Mouse (Mus musculus): ENCODE results near the gene Bag3. TPM values are rescaled to one million over a fixed set of nuclear protein-coding genes. Genes with fewer than 3 reads are reported as not detected.

Bag3 gene
- polyA plus RNA-seq, 1 experiment from 2014 or later: 26.3 TPM

DNA sequence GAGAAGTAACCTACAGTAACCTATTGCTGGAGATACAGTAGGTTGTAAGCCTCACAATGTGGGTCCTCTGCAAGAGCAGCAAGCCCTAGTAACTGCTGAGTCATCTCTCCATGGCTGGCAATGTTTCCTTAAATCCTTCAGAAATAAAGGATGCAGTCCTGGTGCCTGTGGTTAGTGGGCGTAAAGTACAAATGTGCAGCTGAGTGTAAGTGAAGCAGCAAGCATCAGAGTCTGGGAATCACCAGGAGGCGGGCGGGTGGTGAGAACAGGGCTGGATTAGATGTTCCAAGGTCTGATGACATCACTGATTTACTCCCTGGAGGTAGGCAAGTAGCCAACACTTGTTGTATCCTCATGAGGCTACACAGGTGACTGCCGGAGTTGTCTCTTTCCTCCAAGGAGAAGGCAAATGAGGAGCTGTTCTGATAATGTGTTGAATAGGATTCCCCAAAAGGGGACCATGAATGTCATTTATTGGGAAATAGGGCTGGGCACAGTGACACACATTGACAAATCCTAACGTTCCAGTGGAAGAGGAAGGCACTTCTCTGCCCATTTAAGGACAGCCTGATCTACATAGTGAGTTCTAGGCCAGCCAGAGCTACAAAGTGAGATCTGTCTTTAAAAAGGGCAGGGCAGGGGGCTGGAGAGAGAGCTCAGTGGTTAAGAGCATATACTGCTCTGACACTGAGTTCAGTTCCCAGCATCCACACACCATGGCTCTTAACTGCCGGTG lies 60.0 kb downstream of the Bag3 start:
- Histone ChIP-seq H3K4me3 (ENCODE audit: low read length) (no peak overlapping the region), H3K4me2 (ENCODE audit: low read depth, low read length) (no peak overlapping the region), H3K9ac (ENCODE audit: low read length) (no peak overlapping the region), H3K36me3 (ENCODE audit: control insufficient read depth, insufficient read depth, low read length) (no peaks in the 10 kb centered on the region), H3K27me3 (ENCODE audit: control insufficient read depth, insufficient read depth, low read depth, low read length) (no peaks in the 10 kb centered on the region), H3K9me3 (ENCODE audit: control insufficient read depth, low read length) (no peaks in the 10 kb centered on the region), H3K27ac (ENCODE audit: low read length) (no peak overlapping the region), H3K4me1 (replicated peaks; ENCODE audit: control insufficient read depth, insufficient read depth, low read length) (peaks cover 6% of the 10 kb centered on the region; the same call in 1 of the 2 replicates)
- no peak for ATAC-seq (ENCODE audit: low read depth)
- 73% methylated on average over 6 of the region's 6 CpGs for WGBS

DNA sequence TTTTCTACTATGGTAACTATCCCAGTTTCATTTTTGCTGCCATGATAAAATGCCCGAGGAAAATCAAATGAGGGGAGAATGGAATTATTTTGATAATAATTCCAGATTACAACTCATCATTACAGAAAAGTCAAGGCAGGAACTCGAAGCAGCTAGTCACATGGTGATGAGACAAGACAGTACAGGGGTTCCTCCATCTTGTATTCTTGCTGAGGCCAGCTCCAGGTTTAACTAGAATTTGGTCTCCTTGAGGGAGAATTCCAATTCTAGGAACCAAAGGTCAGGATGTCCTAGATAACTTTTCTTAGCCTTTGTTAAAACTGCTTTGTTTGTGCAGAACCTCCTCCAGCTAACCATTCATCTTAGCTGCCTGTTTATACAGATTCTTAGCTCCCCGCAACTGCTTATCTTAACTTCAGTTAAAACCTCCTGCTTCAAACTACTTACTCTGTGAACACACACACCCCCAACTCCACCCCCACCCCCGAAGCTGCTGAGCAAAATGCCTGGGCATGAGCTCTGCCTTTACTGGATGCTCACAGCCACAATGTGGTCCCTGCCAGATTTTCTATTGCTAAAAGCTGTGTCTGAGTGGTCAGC lies 64.0 kb downstream of the Bag3 start:
- no peak overlapping the region for H3K9ac ChIP-seq (ENCODE audit: low read length)
- ATAC-seq (ENCODE audit: low read depth): no peak
- no peak overlapping the region for H3K4me3 ChIP-seq (ENCODE audit: low read length)
- 36% methylated on average over 4 of the region's 4 CpGs for WGBS
- H3K27me3 ChIP-seq (ENCODE audit: control insufficient read depth, insufficient read depth, low read depth, low read length): no peaks in the 10 kb centered on the region
- H3K27ac ChIP-seq (ENCODE audit: low read length): no peak overlapping the region
- H3K9me3 ChIP-seq (ENCODE audit: control insufficient read depth, low read length): no peaks in the 10 kb centered on the region
- H3K4me1 ChIP-seq (replicated peaks; ENCODE audit: control insufficient read depth, insufficient read depth, low read length): peaks cover 12% of the 10 kb centered on the region
- no peaks in the 10 kb centered on the region for H3K36me3 ChIP-seq (ENCODE audit: control insufficient read depth, insufficient read depth, low read length)
- no peak overlapping the region for H3K4me2 ChIP-seq (ENCODE audit: low read depth, low read length)

DNA sequence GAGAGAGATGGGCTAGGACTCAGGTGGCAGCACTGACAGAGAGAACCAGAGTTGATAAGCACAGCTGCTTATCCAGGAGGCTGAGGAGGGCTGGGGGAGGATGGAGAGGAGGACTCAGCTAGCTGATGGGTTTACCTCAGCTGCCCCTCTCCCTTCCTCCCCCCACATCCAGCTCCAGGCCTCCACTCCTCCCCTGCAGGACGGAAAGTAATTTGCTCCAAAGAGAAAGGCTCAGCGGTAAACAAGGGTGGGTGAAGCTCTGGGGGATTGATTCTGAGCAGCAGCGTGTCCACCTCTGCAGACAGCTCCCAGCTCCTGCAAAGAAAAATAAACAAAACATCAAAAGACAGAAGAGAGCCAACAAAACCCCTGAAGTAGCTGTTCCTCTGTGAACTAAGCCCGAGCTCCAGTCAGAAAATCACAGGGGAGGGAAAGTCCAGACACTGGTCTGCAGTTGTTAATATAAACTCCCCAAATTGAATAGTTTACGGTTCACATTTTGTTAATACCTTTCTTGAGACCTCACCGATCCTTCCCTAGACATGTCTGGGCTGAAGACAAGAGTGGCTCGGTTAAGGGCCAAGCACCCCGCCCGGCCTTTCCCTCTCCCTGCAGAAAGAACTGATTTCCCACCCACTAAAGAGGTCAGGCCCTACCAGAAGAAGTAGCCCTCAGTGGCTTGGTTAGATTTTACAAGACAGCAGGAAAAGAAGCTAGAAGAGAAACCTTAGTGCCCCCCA lies 68.1 kb downstream of the Bag3 start:
- Histone ChIP-seq H3K9ac (ENCODE audit: low read length) (peak overlapping the region; percentile 51), H3K4me3 (ENCODE audit: low read length) (no peak overlapping the region), H3K9me3 (ENCODE audit: control insufficient read depth, low read length) (no peaks in the 10 kb centered on the region; the same call in 1 of the 2 replicates), H3K27ac (ENCODE audit: low read length) (peak overlapping the region; percentile 73), H3K4me2 (ENCODE audit: low read depth, low read length) (peak overlapping the region; percentile 60), H3K36me3 (ENCODE audit: control insufficient read depth, insufficient read depth, low read length) (no peaks in the 10 kb centered on the region), H3K27me3 (ENCODE audit: control insufficient read depth, insufficient read depth, low read depth, low read length) (no peaks in the 10 kb centered on the region), H3K4me1 (replicated peaks; ENCODE audit: control insufficient read depth, insufficient read depth, low read length) (peaks cover 18% of the 10 kb centered on the region)
- WGBS: 10% methylated on average over 9 of the region's 9 CpGs
- peak; percentile 29; the same call in 1 of the 2 replicates for ATAC-seq (ENCODE audit: low read depth)

DNA sequence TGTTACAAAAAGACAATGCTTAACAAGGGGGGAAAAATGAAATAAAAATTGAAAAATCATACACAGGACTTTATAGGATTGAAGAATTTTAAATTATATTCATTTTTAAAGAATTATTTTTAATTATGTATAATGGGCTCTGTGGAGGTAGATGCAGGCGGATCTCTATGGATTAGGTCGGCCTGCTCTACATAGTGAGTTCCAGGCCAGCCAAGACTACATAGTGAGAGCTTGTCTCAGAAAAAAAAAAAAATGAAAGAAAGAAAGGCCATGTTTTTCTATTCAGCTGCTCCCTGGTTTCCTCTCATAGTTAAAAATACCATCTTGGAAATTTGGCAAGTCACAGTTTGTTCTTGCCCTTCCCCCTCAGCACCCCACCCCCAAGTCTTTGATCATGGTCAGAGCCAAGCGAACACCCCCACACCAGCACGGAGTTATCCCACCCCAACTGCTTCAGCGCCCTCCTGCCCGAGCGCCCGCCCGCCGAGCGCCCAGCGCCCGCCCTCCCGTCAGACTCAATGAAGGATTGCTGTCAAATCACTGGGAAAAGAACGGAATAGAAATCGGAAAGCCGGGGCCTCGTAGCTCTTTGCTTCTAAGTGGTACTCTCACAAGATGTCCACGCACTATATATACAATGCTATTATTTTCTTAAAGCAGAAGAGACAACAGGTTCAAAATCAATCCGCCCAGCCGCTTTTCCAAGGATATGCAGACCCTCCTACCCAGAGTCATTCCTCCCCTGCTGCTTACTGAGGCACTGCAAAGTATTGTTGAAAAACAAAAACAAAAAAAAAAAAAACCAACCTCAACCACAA lies 68.9 kb downstream of the Bag3 start:
- peak overlapping the region; percentile 51 for H3K9ac ChIP-seq (ENCODE audit: low read length)
- H3K4me1 ChIP-seq (replicated peaks; ENCODE audit: control insufficient read depth, insufficient read depth, low read length): peaks cover 18% of the 10 kb centered on the region
- peak overlapping the region; percentile 73 for H3K27ac ChIP-seq (ENCODE audit: low read length)
- ATAC-seq (ENCODE audit: low read depth): peak; percentile 75
- H3K4me3 ChIP-seq (ENCODE audit: low read length): peak overlapping the region; percentile 39
- peak overlapping the region; percentile 60 for H3K4me2 ChIP-seq (ENCODE audit: low read depth, low read length)
- no peaks in the 10 kb centered on the region for H3K36me3 ChIP-seq (ENCODE audit: control insufficient read depth, insufficient read depth, low read length)
- H3K9me3 ChIP-seq (ENCODE audit: control insufficient read depth, low read length): peaks cover 4% of the 10 kb centered on the region
- WGBS: 9% methylated on average over 21 of the region's 21 CpGs
- H3K27me3 ChIP-seq (ENCODE audit: control insufficient read depth, insufficient read depth, low read depth, low read length): no peaks in the 10 kb centered on the region

GRCm38 (mm10) chr7:128592936-128593241 lies 69.5 kb downstream of the Bag3 start:
- Histone ChIP-seq H3K4me2 (ENCODE audit: low read depth, low read length) (peak overlapping the region; percentile 60), H3K27me3 (ENCODE audit: control insufficient read depth, insufficient read depth, low read depth, low read length) (no peaks in the 10 kb centered on the region), H3K4me3 (ENCODE audit: low read length) (peak overlapping the region; percentile 39), H3K36me3 (ENCODE audit: control insufficient read depth, insufficient read depth, low read length) (no peaks in the 10 kb centered on the region), H3K27ac (ENCODE audit: low read length) (peak overlapping the region; percentile 73), H3K9ac (ENCODE audit: low read length) (0 out of 2 replicates have a peak overlapping the region, but pooled peaks have one; percentile 7), H3K4me1 (replicated peaks; ENCODE audit: control insufficient read depth, insufficient read depth, low read length) (peaks cover 18% of the 10 kb centered on the region), H3K9me3 (ENCODE audit: control insufficient read depth, low read length) (peaks cover 4% of the 10 kb centered on the region)
- WGBS: 14% methylated on average over 6 of the region's 6 CpGs
- no peak for ATAC-seq (ENCODE audit: low read depth)

GRCm38 (mm10) chr7:128596274-128596673 lies 72.9 kb downstream of the Bag3 start:
- Histone ChIP-seq H3K9me3 (ENCODE audit: control insufficient read depth, low read length) (peaks cover 4% of the 10 kb centered on the region), H3K4me2 (ENCODE audit: low read depth, low read length) (no peak overlapping the region), H3K27ac (ENCODE audit: low read length) (no peak overlapping the region), H3K27me3 (ENCODE audit: control insufficient read depth, insufficient read depth, low read depth, low read length) (no peaks in the 10 kb centered on the region), H3K4me1 (replicated peaks; ENCODE audit: control insufficient read depth, insufficient read depth, low read length) (peaks cover 17% of the 10 kb centered on the region), H3K9ac (ENCODE audit: low read length) (no peak overlapping the region), H3K36me3 (ENCODE audit: control insufficient read depth, insufficient read depth, low read length) (no peaks in the 10 kb centered on the region), H3K4me3 (ENCODE audit: low read length) (no peak overlapping the region)
- 95% methylated on average over 2 of the region's 2 CpGs for whole genome bisulfite sequencing
- ATAC-seq (ENCODE audit: low read depth): no peak

Small RNA genes lying within 50 kb of the gene (microRNA-seq; reads per million reads assigned to microRNA genes)
- not detected for gene Gm24365

Other genes with a start within 250 kb of the Bag3 start
- gene BC017158, start 225.4 kb upstream of the Bag3 start, polyA plus RNA-seq (2015; fragmentation: Nextera tagmentation; extraction: Ambion mirVana): 32.0 and 36.3 TPM in 2 replicates
- 42.9 and 45.9 TPM in 2 replicates for gene Rgs10, start 104.9 kb upstream of the Bag3 start, polyA plus RNA-seq (2015; fragmentation: Nextera tagmentation; extraction: Ambion mirVana)
- 26.8 and 27.1 TPM in 2 replicates for gene Tial1, start 61.9 kb upstream of the Bag3 start, polyA plus RNA-seq (2015; fragmentation: Nextera tagmentation; extraction: Ambion mirVana)
- 16.2 and 17.3 TPM in 2 replicates for gene Inpp5f, start 87.7 kb downstream of the Bag3 start, polyA plus RNA-seq (2015; fragmentation: Nextera tagmentation; extraction: Ambion mirVana)
- gene Mcmbp, start 216.9 kb downstream of the Bag3 start, polyA plus RNA-seq (2015; fragmentation: Nextera tagmentation; extraction: Ambion mirVana): 58.7 and 62.4 TPM in 2 replicates
- 35.6 and 41.0 TPM in 2 replicates for gene Sec23ip, start 221.3 kb downstream of the Bag3 start, polyA plus RNA-seq (2015; fragmentation: Nextera tagmentation; extraction: Ambion mirVana)